Mouse (Mus musculus): ENCODE data around the gene 3110082J24Rik.
"Not testable (repeated sequence)": the region's sequence is repeated elsewhere in the genome, so short reads cannot be mapped to it uniquely, and the experiment has no call there.

Gene 3110082J24Rik

GRCm38 (mm10) chr5:30071677-30072076, 34.2 kb downstream of the 3110082J24Rik start:
- no peak for DNase-seq

GRCm38 (mm10) chr5:30067726-30068125, 38.2 kb downstream of the 3110082J24Rik start:
- peak; percentile 43 to 59 for DNase-seq

- DNase-seq, result not testable (repeated sequence)
Measured at GRCm38 (mm10) chr5:30059607-30060006, 46.3 kb downstream of the 3110082J24Rik start.

- DNase-seq, result no peak
Measured at GRCm38 (mm10) chr5:30058216-30058731, 47.6 kb downstream of the 3110082J24Rik start.

Data from kidney, postnatal 4 days (tissue).